Comparison of ENCODE assay signal across 8 mouse cellular contexts in genomic region chr7:28961584-28961926, GRCm38 (mm10). TPM values are rescaled to one million over a fixed set of nuclear protein-coding genes. Genes with fewer than 3 reads are reported as not detected.
DNase-seq lines count a peak whose midpoint lies in the region; ATAC-seq and TF ChIP-seq lines count a peak whose summit lies in the region.

No protein-coding gene starts in this region.

- H3K27me3 ChIP-seq in heart, embryonic 10.5 days (ENCODE audit: insufficient read depth, poor library complexity, severe bottlenecking) = no peaks in the 10 kb centered on the region
- H3K27me3 ChIP-seq in C2C12 (ENCODE audit: control insufficient read depth, insufficient read depth, insufficient read length) = no peaks in the 10 kb centered on the region
- H3K27me3 ChIP-seq in forebrain, embryonic 12.5 days = no peaks in the 10 kb centered on the region
- H3K27me3 ChIP-seq in liver, embryonic 13.5 days = no peaks in the 10 kb centered on the region

- TF ChIP-seq CTCF in C2C12 (IDR thresholded peaks at IDR 0.05; ENCODE audit: control insufficient read depth, insufficient read depth, insufficient read length) = no peak

- peak; percentile 1; the same call in 1 of the 2 replicates for ATAC-seq in forebrain, embryonic 12.5 days (ENCODE audit: low FRiP score)
- ATAC-seq in liver, embryonic 13.5 days (ENCODE audit: low read depth) = no peak

- H3K79me2 ChIP-seq in C2C12 (ENCODE audit: control insufficient read depth, insufficient read depth) = peaks cover 55% of the 10 kb centered on the region

- peak overlapping the region; percentile 83 for H3K4me2 ChIP-seq in forebrain, embryonic 12.5 days
- H3K4me2 ChIP-seq in liver, embryonic 13.5 days = peak overlapping the region; percentile 92

- H3K9ac ChIP-seq in forebrain, embryonic 12.5 days = peak overlapping the region; percentile 98
- H3K9ac ChIP-seq in liver, embryonic 13.5 days = peak overlapping the region; percentile 99

- peak overlapping the region; percentile 100 for H3K4me3 ChIP-seq in heart, embryonic 10.5 days
- H3K4me3 ChIP-seq in C2C12 (ENCODE audit: insufficient read depth, poor library complexity, severe bottlenecking) = peak overlapping the region; percentile 83
- H3K4me3 ChIP-seq in forebrain, embryonic 12.5 days (replicated peaks) = peak overlapping the region; percentile 78
- peak overlapping the region; percentile 97 for H3K4me3 ChIP-seq in liver, embryonic 13.5 days (replicated peaks)

- H3K9me3 ChIP-seq in heart, embryonic 10.5 days = no peaks in the 10 kb centered on the region
- H3K9me3 ChIP-seq in forebrain, embryonic 12.5 days = no peaks in the 10 kb centered on the region
- H3K9me3 ChIP-seq in liver, embryonic 13.5 days (replicated peaks) = no peaks in the 10 kb centered on the region

- H3K79me3 ChIP-seq in C2C12 (ENCODE audit: low read depth) = peaks cover 52% of the 10 kb centered on the region

- H3K4me1 ChIP-seq in heart, embryonic 10.5 days = peaks cover 52% of the 10 kb centered on the region
- peaks cover 40% of the 10 kb centered on the region for H3K4me1 ChIP-seq in forebrain, embryonic 12.5 days
- peaks cover 62% of the 10 kb centered on the region for H3K4me1 ChIP-seq in liver, embryonic 13.5 days (replicated peaks)

- under 1% methylated on average over 7 of the region's 7 CpGs for WGBS in heart, embryonic 10.5 days
- under 1% methylated on average over 7 of the region's 7 CpGs for WGBS in forebrain, embryonic 12.5 days
- WGBS in liver, embryonic 13.5 days (ENCODE audit: insufficient replicate concordance) = 0% methylated on average over 7 of the region's 7 CpGs

- H3K36me3 ChIP-seq in heart, embryonic 10.5 days = no peaks in the 10 kb centered on the region
- H3K36me3 ChIP-seq in C2C12 (ENCODE audit: control insufficient read depth, insufficient read depth) = peaks cover 18% of the 10 kb centered on the region
- no peaks in the 10 kb centered on the region for H3K36me3 ChIP-seq in forebrain, embryonic 12.5 days (replicated peaks)
- H3K36me3 ChIP-seq in liver, embryonic 13.5 days = no peaks in the 10 kb centered on the region

- peak overlapping the region; percentile 77 for H3ac ChIP-seq in C2C12 (ENCODE audit: control insufficient read depth, insufficient read length, low read depth)

- peak overlapping the region; percentile 96 for H3K27ac ChIP-seq in heart, embryonic 10.5 days
- peak overlapping the region; percentile 86 for H3K27ac ChIP-seq in forebrain, embryonic 12.5 days
- H3K27ac ChIP-seq in liver, embryonic 13.5 days = peak overlapping the region; percentile 92

- DNase-seq in heart, embryonic 10.5 days (ENCODE audit: low spot score) = no peak
- no peak for DNase-seq in heart, postnatal 4 days
- no peak for DNase-seq in liver, embryonic 13.5 days
- no peak for DNase-seq in right cerebral cortex, postnatal 4 days
- DNase-seq in gastrocnemius, postnatal 25 days = no peak
- DNase-seq in ovary, postnatal 36 days (ENCODE audit: low spot score) = no peak

TF ChIP-seq in C2C12, 6 proteins besides CTCF, POLR2A, EP300 and RAD21:
- TF ChIP-seq CEBPB (IDR thresholded peaks at IDR 0.05; ENCODE audit: low read depth) = no peak
- no peak for TF ChIP-seq MYOG (IDR thresholded peaks at IDR 0.05; ENCODE audit: control insufficient read depth, extremely low read depth, insufficient read length)
- no peak for TF ChIP-seq USF1 (IDR thresholded peaks at IDR 0.05; ENCODE audit: low read depth)
- no peak for TF ChIP-seq MYOD1 (IDR thresholded peaks at IDR 0.05; ENCODE audit: control insufficient read depth, insufficient read length, low read depth)
- TF ChIP-seq MAX (IDR thresholded peaks at IDR 0.05) = no peak
- TF ChIP-seq FOSL1 (IDR thresholded peaks at IDR 0.05; ENCODE audit: insufficient read depth, low read length, poor library complexity, severe bottlenecking) = no peak

RNA-seq across cellular contexts. Expression of gene Actn4, which starts 0.6 kb away (rescaled TPM):
- 319 and 371 TPM in 2 replicates for polyA plus RNA-seq in heart, embryonic 10.5 days (2016; fragmentation: Nextera tagmentation; extraction: Ambion mirVana)
- total RNA-seq in heart, postnatal 4 days (2021) = 100 to 1,000 TPM; 224 to 231 TPM
- 465 TPM for polyA plus RNA-seq in C2C12 (2012; fragmentation: generic; extraction: Trizol)
- 159 and 171 TPM in 2 replicates for polyA plus RNA-seq in forebrain, embryonic 12.5 days (2016; fragmentation: Nextera tagmentation; extraction: Ambion mirVana)
- polyA plus RNA-seq in liver, embryonic 13.5 days (2015; fragmentation: Nextera tagmentation; extraction: Ambion mirVana) = 116 and 131 TPM in 2 replicates
- total RNA-seq in gastrocnemius, postnatal 25 days (2021) = 10 to 100 TPM; 36.7 to 45.8 TPM

RNA-seq across cellular contexts. Expression of gene Eif3k, which starts 20.1 kb away (rescaled TPM):
- 289 and 329 TPM in 2 replicates for polyA plus RNA-seq in heart, embryonic 10.5 days (2016; fragmentation: Nextera tagmentation; extraction: Ambion mirVana)
- total RNA-seq in heart, postnatal 4 days (2021) = 100 to 1,000 TPM; 205 to 208 TPM
- polyA plus RNA-seq in C2C12 (2012; fragmentation: generic; extraction: Trizol) = 429 TPM
- polyA plus RNA-seq in forebrain, embryonic 12.5 days (2016; fragmentation: Nextera tagmentation; extraction: Ambion mirVana) = 314 and 342 TPM in 2 replicates
- 294 and 308 TPM in 2 replicates for polyA plus RNA-seq in liver, embryonic 13.5 days (2015; fragmentation: Nextera tagmentation; extraction: Ambion mirVana)
- total RNA-seq in gastrocnemius, postnatal 25 days (2021) = 100 to 1,000 TPM; 116 to 137 TPM

RNA-seq across cellular contexts. Expression of gene Map4k1, which starts 20.3 kb away (rescaled TPM):
- 9.9 and 14.3 TPM in 2 replicates for polyA plus RNA-seq in heart, embryonic 10.5 days (2016; fragmentation: Nextera tagmentation; extraction: Ambion mirVana)
- 1 to 10 TPM; 1.6 to 2.0 TPM for total RNA-seq in heart, postnatal 4 days (2021)
- polyA plus RNA-seq in C2C12 (2012; fragmentation: generic; extraction: Trizol) = 3.6 TPM
- 5.0 and 5.7 TPM in 2 replicates for polyA plus RNA-seq in forebrain, embryonic 12.5 days (2016; fragmentation: Nextera tagmentation; extraction: Ambion mirVana)
- 27.4 and 29.1 TPM in 2 replicates for polyA plus RNA-seq in liver, embryonic 13.5 days (2015; fragmentation: Nextera tagmentation; extraction: Ambion mirVana)
- total RNA-seq in gastrocnemius, postnatal 25 days (2021) = under 1 TPM; 0.29 to 0.36 TPM
